Mouse (Mus musculus) spleen, postnatal 36 days (tissue): ENCODE data around the gene Arpin.
A peak's percentile ranks its signal among the peaks of the same experiment; 100 is the strongest.

Experiments
- DNase-seq, 2 experiments: peaks; one replicate each; pipeline ENCODE4 v3.0.0; 2022; ENCODE audit warnings: low spot score in 2 of 2, mixed read lengths in 1 of 2

Gene Arpin

GRCm38 (mm10) chr7:79934862-79935510 lies at the start of gene Arpin:
TSS of gene Arpin (minus strand) at chr7:79935359.
- DNase-seq, result no peak

GRCm38 (mm10) chr7:79975316-79975715 lies 40.2 kb upstream of the Arpin start:
- no peak for DNase-seq

- no peak for DNase-seq
Observed at GRCm38 (mm10) chr7:79972195-79972594, 37.0 kb upstream of the Arpin start.

- no peak for DNase-seq
Observed at GRCm38 (mm10) chr7:79970336-79970735, 35.2 kb upstream of the Arpin start.

- no peak for DNase-seq
Observed at GRCm38 (mm10) chr7:79968326-79968725, 33.2 kb upstream of the Arpin start.

- DNase-seq, result no peak
Observed at GRCm38 (mm10) chr7:79961600-79961999, 26.4 kb upstream of the Arpin start.

- DNase-seq, result no peak
Observed at GRCm38 (mm10) chr7:79956131-79956530, 21.0 kb upstream of the Arpin start.

- no peak for DNase-seq
Observed at GRCm38 (mm10) chr7:79954890-79955289, 19.7 kb upstream of the Arpin start.

- DNase-seq, result no peak
Observed at GRCm38 (mm10) chr7:79951038-79951437, 15.9 kb upstream of the Arpin start.

GRCm38 (mm10) chr7:79950236-79950635 lies 15.1 kb upstream of the Arpin start:
- DNase-seq, result no peak

GRCm38 (mm10) chr7:79935511-79936205 lies 499 bp upstream of the Arpin start:
- peak in 1 of 2 experiments; percentile 17 for DNase-seq

- DNase-seq, result no peak
Observed at GRCm38 (mm10) chr7:79934461-79934860, 698 bp downstream of the Arpin start.

GRCm38 (mm10) chr7:79928516-79929052 lies 6.6 kb downstream of the Arpin start:
- no peak for DNase-seq

- peak; percentile 76 to 82 for DNase-seq
Observed at GRCm38 (mm10) chr7:79920344-79920983, 14.7 kb downstream of the Arpin start, which contains the start of gene Ap3s2. TSS of gene Ap3s2 (minus strand) at chr7:79920649.

- no peak for DNase-seq
Observed at GRCm38 (mm10) chr7:79914556-79914955, 20.6 kb downstream of the Arpin start.

- DNase-seq, result no peak
Observed at GRCm38 (mm10) chr7:79907356-79907755, 27.8 kb downstream of the Arpin start.

GRCm38 (mm10) chr7:79906914-79907313 lies 28.2 kb downstream of the Arpin start:
- DNase-seq, result no peak

GRCm38 (mm10) chr7:79905193-79905592 lies 30.0 kb downstream of the Arpin start:
- DNase-seq, result no peak

GRCm38 (mm10) chr7:79903160-79903792 lies 31.9 kb downstream of the Arpin start:
- no peak for DNase-seq

- peak; percentile 15 to 40 for DNase-seq
Observed at GRCm38 (mm10) chr7:79900753-79901152, 34.4 kb downstream of the Arpin start.

GRCm38 (mm10) chr7:79895225-79895624 lies 39.9 kb downstream of the Arpin start:
- DNase-seq, result no peak

GRCm38 (mm10) chr7:79894790-79895189 lies 40.4 kb downstream of the Arpin start:
- no peak for DNase-seq
